Mouse (Mus musculus): ENCODE measurements around the gene Anapc15. TPM values are rescaled to one million over a fixed set of nuclear protein-coding genes. Genes with fewer than 3 reads are reported as not detected.

Anapc15 gene
- polyA plus RNA-seq, 1 experiment: 24.0 TPM

DNA sequence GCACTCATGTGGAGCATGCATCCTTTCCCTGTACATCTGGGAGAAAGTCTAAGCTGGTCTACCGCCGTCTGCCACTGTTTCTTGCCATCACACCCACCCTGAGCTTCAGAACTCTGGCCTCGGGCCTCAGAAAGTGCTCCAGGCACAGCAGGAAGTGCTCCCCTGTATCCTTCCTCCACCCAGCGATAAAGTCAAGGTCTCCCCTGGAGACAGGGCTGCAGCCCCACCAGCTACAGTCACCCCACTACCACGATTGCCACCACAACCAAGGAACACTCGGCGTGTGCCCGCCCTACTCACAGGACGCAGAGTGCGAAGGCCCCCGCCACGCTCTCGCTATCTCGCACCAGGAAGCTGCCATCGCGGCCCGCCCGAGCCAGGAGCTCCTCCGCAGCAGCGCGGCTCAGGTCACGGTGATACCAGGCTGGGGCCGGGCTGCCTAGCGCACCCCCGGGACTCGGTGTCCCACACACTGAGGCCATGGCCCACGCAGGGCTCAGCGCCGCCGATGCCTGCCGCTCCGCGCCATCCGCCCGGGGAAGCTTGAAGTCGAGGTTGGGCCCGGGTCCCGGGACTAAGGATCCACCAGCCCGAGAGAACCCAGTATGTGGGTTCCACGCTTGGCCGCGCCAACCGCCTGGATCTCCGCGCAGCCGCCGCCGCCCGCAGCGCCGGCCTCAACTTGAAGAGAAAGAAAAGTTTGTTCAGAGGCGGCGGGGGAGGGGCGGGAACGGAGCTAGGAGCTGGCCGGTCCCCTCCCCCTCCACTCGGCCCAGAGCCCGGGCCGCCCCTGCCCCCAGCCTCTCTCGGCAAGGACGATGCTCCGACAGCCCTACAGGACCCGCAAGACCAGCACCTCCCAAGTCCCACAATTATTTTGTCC, 27.0 kb upstream of the Anapc15 start:
- no peak for TF ChIP-seq GATA1 (IDR thresholded peaks at IDR 0.05; ENCODE audit: low read length)

DNA sequence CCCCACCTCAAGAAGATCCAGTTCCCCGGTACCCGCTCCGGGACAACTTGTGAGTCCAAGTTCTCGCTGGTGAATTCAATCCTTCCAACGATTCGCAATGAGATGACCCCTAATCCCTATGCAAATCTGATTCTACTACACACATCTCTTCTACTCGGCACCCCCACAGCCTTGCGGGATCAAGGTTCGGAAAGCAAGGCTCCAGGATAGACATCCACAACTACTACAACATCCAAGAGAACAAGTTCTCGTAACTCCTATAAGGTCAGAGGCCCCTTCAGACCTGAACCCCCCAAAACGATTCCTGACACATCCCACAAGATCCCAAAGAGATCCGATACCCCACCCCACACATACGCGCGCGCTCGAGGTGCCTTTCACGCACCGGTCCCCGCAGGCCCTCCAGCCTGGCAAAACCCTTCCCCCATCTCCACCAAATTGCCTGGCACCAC, 26.3 kb upstream of the Anapc15 start:
- TF ChIP-seq GATA1 (IDR thresholded peaks at IDR 0.05; ENCODE audit: low read length): no peak

DNA sequence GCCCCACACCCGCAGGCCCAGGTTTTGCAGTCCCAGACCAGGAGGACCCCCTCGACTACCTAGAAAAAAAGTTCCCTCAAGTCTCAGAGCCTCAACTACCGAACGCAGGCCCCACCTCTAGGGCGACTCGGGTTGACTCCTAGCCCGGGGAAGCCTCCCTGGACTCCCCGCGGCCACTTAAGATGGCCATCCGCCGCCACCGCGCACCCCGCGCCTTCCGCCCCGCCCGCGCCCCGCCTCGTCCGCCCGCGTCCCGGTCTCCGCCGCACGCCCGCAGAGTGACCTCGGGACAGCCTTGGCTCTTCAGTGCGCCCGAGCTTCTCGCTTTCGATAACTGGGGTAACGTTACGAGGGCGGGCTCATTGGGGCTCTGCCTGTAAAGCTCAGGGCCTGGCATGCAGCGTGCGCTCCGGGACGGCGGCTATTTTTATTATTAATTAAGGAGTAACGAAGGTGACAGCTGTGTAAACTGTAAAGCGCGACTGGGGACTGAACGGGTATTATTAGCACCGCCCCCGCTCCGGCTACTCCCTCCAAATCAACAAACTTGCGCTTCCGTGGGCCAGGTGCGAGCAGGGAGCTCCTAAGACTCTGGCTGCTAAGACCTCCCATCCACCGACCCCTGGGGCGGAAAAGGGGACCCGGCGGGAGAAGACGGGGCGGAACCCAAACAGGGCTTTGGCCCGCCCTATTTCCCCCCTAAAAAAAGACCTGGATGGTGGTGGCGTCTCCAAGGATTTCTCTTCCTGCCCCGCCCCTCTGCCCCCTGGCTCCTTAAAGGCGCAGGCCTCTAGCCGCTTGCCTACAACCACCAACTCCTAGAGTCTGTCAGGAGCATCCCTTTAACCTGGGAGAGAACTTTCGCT, 25.7 kb upstream of the Anapc15 start, which contains the start of gene Inppl1:
TSS of gene Inppl1 (minus strand) at position 624 of the 866 bp plus-strand sequence.
- no peak for TF ChIP-seq GATA1 (IDR thresholded peaks at IDR 0.05; ENCODE audit: low read length)

DNA sequence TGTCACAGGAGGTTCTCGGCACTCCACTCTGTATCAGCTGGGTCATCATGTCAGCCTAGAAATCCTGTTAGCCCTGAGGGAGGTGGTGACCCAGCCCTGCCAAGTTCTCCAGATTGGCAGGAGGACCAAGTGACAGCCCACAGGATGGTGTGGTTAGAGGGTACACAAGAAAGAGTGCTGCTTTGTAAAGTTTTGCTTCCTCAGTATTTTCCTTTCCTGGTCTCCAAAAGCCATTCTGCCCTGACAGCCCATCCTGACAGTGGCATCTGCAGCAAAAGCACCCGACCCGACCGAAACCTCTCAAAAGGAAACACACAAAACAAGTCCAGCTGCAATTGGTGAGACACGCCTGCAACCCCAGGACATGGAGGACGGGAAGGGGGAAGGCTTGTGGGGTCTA, 19.3 kb upstream of the Anapc15 start:
- no peak for TF ChIP-seq GATA1 (IDR thresholded peaks at IDR 0.05; ENCODE audit: low read length)

DNA sequence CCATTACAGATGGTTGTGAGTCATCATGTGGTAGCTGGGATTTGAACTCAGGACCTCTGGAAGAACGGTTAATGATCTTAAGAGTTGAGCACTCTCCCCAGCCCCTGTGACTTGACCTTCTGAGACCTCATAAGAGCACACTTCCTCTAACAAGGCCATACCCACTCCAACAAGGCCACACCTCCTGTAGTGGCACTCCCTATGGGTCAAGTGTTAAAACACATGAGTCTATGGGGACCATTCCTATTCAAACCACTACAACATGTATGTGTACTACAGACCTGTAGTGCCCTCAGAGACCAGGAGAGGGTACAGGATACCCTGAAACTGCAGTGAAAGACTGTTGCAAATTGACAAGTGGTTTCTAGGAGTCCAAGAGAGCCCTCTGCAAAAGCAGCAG, 15.6 kb upstream of the Anapc15 start:
- TF ChIP-seq GATA1 (IDR thresholded peaks at IDR 0.05; ENCODE audit: low read length): no peak

DNA sequence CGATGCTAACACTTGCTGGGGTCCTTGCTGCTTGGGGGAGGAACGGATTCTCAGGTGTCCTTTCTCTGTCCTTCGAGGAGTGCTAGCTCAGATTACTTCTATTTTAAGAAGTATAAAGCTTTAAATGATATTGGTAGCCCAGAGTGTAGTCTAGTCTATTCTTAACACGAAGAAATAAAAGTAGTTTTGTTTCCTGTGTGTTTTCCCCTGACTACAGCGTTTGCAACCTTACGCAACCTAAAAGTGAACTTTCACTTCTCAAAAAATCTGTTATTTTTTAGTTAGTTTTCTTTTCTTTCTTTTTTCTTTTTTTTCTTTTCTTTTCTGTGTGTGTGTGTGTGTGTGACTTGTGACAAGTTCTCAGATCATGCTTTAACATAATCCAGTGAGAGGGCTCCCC, 11.8 kb upstream of the Anapc15 start:
- no peak for TF ChIP-seq GATA1 (IDR thresholded peaks at IDR 0.05; ENCODE audit: low read length)

DNA sequence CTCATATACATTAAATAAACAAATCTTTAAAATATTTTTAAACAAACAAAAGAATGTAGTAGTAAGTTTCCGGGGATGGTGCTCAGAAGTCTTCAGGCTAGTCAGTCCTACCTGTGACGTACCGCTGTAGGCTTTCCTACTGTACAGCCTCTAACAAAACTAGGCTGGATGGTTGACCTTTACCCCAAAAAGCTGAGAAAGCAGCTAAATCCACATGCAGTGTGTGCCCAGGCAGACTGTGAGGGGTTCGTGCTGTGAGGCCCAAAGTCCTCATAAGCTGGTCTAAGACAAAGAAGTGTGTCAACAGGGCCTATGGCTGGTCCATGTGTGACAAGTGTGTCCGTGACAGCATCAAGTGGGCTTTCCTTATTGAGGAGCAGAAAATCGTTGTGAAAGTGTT, 10.7 kb upstream of the Anapc15 start:
- TF ChIP-seq GATA1 (IDR thresholded peaks at IDR 0.05; ENCODE audit: low read length): no peak

DNA sequence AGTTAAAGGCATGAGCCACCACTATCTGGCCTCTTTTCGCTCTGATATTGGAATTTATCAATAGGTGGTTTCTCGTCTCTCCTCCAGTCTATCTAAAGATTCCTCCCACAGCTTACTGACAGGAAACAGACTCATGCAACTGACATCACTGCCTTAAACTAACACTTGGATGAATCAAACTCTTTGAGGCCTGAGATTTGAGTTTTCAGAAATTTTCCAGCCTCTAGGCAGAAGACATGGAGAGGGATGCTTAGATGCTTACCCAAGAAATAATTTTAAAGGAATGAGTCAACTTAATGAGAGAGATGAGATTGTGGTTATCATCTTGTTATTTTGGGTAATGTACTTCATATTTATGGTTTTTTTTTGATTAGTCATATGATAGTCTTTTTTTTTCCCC, 9.7 kb upstream of the Anapc15 start:
- no peak for TF ChIP-seq GATA1 (IDR thresholded peaks at IDR 0.05; ENCODE audit: low read length)

DNA sequence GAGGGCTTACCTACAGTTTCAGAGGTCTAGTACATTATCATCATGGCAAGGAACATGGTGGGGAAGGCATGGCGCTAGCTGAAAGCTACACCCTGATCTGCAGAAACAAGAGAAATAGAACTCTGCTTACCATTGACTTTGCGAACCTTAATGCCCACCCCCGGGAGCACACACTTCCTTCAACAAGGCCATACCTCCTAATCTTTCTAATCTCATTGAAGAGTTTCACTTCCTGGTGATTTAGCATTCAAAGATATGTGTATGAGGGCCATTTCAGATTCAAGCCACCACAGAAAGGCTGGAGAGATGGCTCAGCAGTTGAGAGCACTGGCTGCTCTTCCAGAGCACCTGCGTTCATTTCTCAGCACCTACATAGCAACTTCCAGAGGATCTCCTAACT, 6.4 kb upstream of the Anapc15 start, which contains the start of gene Folr2:
TSS of gene Folr2 (minus strand) at position 101 of the 400 bp plus-strand sequence.
- TF ChIP-seq GATA1 (IDR thresholded peaks at IDR 0.05; ENCODE audit: low read length): no peak

DNA sequence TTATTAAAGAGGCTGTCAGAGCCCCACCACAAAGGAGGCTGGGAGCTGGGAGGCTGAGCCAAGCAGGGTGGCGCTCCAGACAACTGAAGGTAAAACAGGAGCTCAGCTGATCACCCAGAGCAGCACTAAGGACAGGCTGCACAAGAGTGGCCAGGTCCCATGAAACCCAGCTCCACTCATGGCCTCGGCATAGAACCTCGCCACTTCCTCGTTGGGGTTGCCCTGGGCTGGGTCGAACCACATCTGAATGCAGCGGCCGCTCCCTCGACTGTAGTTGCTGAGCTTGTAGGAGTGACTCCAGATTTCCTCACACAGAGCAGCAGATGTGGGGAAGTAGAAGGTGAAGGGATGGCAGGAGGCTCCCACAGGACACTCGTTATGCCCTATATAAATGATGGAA, 5.2 kb upstream of the Anapc15 start:
- no peak for TF ChIP-seq GATA1 (IDR thresholded peaks at IDR 0.05; ENCODE audit: low read length)

DNA sequence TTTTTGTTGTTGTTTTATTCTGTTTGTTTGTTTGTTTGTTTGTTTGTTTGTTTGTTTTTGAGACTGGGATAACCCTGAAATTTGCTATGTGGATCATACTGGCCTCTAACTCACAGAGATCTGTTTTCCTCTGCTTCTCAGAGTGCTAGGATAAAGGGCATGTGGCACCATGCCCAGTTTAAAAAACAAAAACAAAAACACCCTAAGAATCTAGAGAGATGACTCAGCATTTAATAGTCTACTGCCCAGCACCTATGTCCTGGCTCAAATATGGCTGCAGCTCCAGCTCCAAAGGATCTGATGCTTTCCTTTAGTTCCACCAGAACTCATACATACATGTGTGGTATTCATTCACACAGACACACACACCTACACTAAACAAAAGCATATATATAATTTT, 2.5 kb upstream of the Anapc15 start:
- no peak for TF ChIP-seq GATA1 (IDR thresholded peaks at IDR 0.05; ENCODE audit: low read length)

DNA sequence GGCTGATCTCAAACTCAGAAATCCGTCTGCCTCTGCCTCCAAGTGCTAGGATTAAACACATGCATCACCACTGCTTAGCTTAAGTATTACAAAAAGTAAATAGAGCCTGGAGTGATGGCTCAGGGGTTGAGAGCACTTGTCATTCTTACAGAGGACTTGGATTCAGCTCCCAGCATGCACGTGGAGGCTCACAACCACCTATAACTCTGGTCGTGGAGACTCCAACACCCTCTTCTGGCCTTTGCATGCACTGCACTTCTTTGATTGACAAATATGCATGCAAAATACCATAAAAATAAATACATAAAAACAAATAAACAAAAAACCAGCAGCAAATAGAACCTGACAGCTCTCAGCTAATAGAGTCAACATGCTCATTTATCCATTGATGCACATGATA, 1.2 kb upstream of the Anapc15 start:
- TF ChIP-seq GATA1 (IDR thresholded peaks at IDR 0.05; ENCODE audit: low read length): no peak

DNA sequence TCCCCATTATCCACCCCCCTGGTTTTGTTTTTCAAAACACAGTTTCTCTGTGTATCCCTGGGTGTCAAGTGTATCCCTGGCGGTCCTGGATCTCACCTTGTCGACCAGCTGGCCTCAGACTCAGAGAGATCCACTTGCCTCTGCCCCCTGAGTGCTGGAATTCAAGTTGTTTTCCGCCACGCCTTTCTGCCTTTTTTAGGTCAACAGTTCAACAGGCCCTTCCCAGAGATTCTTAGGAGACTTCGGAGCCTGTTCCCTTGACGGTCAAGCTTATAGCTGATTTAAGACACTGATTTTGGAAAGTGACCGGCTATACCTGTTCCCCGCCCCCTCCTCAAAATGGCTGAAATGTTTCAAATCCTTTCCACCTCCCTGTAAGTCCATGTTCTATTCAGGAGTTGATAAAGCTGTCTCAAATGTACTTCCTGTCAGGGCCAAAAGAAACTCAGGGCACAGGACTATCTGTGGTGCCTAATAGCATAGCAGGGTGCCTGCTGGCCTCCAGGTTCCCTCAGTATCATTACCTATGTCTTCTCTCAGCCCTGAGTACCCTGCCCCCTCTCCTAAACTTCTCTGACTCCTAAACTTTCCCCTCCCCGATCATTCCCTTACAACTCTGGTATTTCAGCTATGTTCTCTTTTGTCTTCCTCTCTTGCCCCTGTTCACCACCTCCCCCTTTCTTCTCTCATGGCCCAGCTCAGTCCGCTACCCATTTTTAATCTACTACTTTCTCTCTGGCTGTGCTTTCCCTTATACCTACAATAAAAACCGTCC, 3.2 kb downstream of the Anapc15 start:
- TF ChIP-seq GATA1 (IDR thresholded peaks at IDR 0.05; ENCODE audit: low read length): no peak

DNA sequence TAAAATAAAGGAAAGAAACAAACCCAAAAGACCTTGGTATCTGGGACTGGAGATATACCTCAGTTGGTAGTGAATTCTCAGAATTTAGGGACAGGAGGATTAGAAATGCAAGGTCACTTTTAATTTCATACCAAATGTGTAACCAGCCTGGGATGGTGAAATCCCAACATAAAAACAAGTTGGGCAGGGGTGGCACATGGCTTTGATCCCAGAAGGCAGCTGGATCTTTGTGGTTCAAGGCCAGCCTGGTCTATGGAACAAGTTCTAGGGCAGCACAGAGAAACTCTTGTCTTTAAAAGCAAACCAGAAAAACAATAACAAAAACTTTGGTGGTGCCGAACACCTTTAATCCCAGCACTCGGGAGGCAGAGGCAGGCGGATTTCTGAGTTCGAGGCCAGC, 4.0 kb downstream of the Anapc15 start:
- no peak for TF ChIP-seq GATA1 (IDR thresholded peaks at IDR 0.05; ENCODE audit: low read length)
